Comparison of ENCODE assay signal across 11 mouse cellular contexts in the genomic region with DNA sequence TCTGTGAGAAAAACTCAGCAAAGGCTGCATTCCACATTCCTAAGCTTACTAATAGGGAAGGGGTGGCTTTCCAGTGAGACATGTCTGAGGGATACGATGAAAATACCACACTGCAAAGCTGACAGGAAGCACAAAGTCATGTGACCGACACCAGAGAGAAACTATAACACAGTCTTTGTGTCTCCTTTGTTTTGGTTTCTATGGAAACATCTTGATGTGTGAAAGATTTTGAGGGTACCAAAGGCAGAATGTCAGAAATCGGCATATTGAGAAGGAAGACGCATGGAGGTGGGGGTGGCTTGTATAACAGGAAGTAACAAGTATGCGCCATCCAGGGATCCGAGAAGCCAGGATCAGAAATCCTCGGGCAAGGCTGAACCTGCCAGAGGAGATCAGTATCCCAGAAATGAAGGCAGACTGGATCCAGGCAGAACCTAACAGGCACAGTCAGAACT. TPM values are rescaled to one million over a fixed set of nuclear protein-coding genes. Genes with fewer than 3 reads are reported as not detected.
A peak's percentile ranks its signal among the peaks of the same experiment; 100 is the strongest.
DNase-seq lines count a peak whose midpoint lies in the region; ATAC-seq and TF ChIP-seq lines count a peak whose summit lies in the region.
"Had no signal": no experiment of that assay in that cellular context is flagged by ENCODE, and none has a peak within 500 bp of the region (broad histone marks: within the 10 kb centered on the region; RNA-seq: fewer than 3 reads in every experiment).

No protein-coding gene starts in this region.

- WGBS in cerebellum, adult 2 months = 40% methylated on average over 7 of the region's 7 CpGs
- WGBS in spleen, adult 2 months = 57% methylated on average over 7 of the region's 7 CpGs
- 36% methylated on average over 7 of the region's 7 CpGs for WGBS in hindbrain, embryonic 14.5 days
- 84% methylated on average over 7 of the region's 7 CpGs for WGBS in kidney, embryonic 14.5 days
- 73% methylated on average over 7 of the region's 7 CpGs for WGBS in liver, embryonic 11.5 days

- TF ChIP-seq POLR2A in cerebellum, adult 2 months (IDR thresholded peaks at IDR 0.05; ENCODE audit: borderline replicate concordance, insufficient read depth, low read length) = no peak
- no peak for TF ChIP-seq POLR2A in spleen, adult 2 months (IDR thresholded peaks at IDR 0.05; ENCODE audit: low read depth, low read length)

- H3K27ac ChIP-seq in cerebellum, adult 2 months (ENCODE audit: insufficient read depth, low read length) = no peak overlapping the region
- peak overlapping the region; percentile 33; the same call in 1 of the 2 replicates for H3K27ac ChIP-seq in spleen, adult 2 months (ENCODE audit: insufficient read depth, low read length)
- peak overlapping the region; percentile 48; the same call in 1 of the 2 replicates for H3K27ac ChIP-seq in hindbrain, embryonic 14.5 days
- no peak overlapping the region for H3K27ac ChIP-seq in kidney, embryonic 14.5 days (ENCODE audit: low read depth, low read length)
- H3K27ac ChIP-seq in liver, embryonic 11.5 days (ENCODE audit: low read depth, low read length) = no peak overlapping the region
- H3K27ac ChIP-seq: lung, embryonic 15.5 days had no signal

- no peak for TF ChIP-seq CTCF in cerebellum, adult 2 months (IDR thresholded peaks at IDR 0.05; ENCODE audit: borderline replicate concordance, insufficient read depth, low read depth, low read length)
- TF ChIP-seq CTCF in spleen, adult 2 months (IDR thresholded peaks at IDR 0.05; ENCODE audit: extremely low read depth, insufficient read depth, insufficient read length, insufficient replicate concordance) = no peak

- ATAC-seq in cerebellum, adult (ENCODE audit: insufficient number of reproducible peaks, low FRiP score, low TSS enrichment) = peak; percentile 26; the same call in 1 of the 2 replicates
- peak; percentile 79 for ATAC-seq in hindbrain, embryonic 14.5 days (ENCODE audit: low FRiP score)
- peak; percentile 72 for ATAC-seq in neutrophil, adult 5-6 weeks (ENCODE audit: extremely low read depth, insufficient number of reproducible peaks, low FRiP score, poor library complexity, severe bottlenecking)
- no peak for ATAC-seq in kidney, embryonic 14.5 days (ENCODE audit: low FRiP score, low TSS enrichment)
- ATAC-seq in liver, embryonic 11.5 days (replicated peaks; ENCODE audit: low FRiP score) = no peak

- no peaks in the 10 kb centered on the region for H3K27me3 ChIP-seq in cerebellum, adult 2 months (ENCODE audit: control insufficient read depth, insufficient read depth, low read length)
- H3K27me3 ChIP-seq in spleen, adult 2 months (ENCODE audit: control insufficient read depth, insufficient read depth, low read length) = no peaks in the 10 kb centered on the region
- H3K27me3 ChIP-seq in hindbrain, embryonic 14.5 days (ENCODE audit: control insufficient read depth, insufficient read depth, low read length) = no peaks in the 10 kb centered on the region
- no peaks in the 10 kb centered on the region for H3K27me3 ChIP-seq in kidney, embryonic 14.5 days (ENCODE audit: control insufficient read depth, insufficient read depth, low read length)
- H3K27me3 ChIP-seq in liver, embryonic 11.5 days (replicated peaks; ENCODE audit: control insufficient read depth, insufficient read depth, low read length) = no peaks in the 10 kb centered on the region
- H3K27me3 ChIP-seq: lung, embryonic 15.5 days had no signal

- no peak overlapping the region for H3K4me3 ChIP-seq in cerebellum, adult 2 months (replicated peaks; ENCODE audit: insufficient read depth, low read depth, low read length)
- no peak overlapping the region for H3K4me3 ChIP-seq in spleen, adult 2 months (ENCODE audit: extremely low read depth, insufficient read depth, insufficient read length)
- no peak overlapping the region; the same call in 1 of the 2 replicates for H3K4me3 ChIP-seq in hindbrain, embryonic 14.5 days (replicated peaks; ENCODE audit: low read length)
- H3K4me3 ChIP-seq in kidney, embryonic 14.5 days (ENCODE audit: low read length) = no peak overlapping the region
- H3K4me3 ChIP-seq in liver, embryonic 11.5 days (ENCODE audit: low read depth, low read length) = no peak overlapping the region
- H3K4me3 ChIP-seq: lung, embryonic 15.5 days had no signal

- no peaks in the 10 kb centered on the region for H3K4me1 ChIP-seq in cerebellum, adult 2 months (ENCODE audit: control insufficient read depth, insufficient read depth, low read length)
- H3K4me1 ChIP-seq in spleen, adult 2 months (ENCODE audit: control insufficient read depth, insufficient read depth, insufficient read length) = peaks cover 25% of the 10 kb centered on the region
- H3K4me1 ChIP-seq in hindbrain, embryonic 14.5 days (replicated peaks; ENCODE audit: control insufficient read depth, insufficient read depth, low read length) = peaks cover 2% of the 10 kb centered on the region
- H3K4me1 ChIP-seq in kidney, embryonic 14.5 days (ENCODE audit: control insufficient read depth, insufficient read depth, low read length) = no peaks in the 10 kb centered on the region
- no peaks in the 10 kb centered on the region for H3K4me1 ChIP-seq in liver, embryonic 11.5 days (replicated peaks; ENCODE audit: control insufficient read depth, insufficient read depth, low read length)
- H3K4me1 ChIP-seq: lung, embryonic 15.5 days had no signal

- H3K36me3 ChIP-seq in spleen, adult 2 months (ENCODE audit: control insufficient read depth, insufficient read depth, low read length) = no peaks in the 10 kb centered on the region
- H3K36me3 ChIP-seq in hindbrain, embryonic 14.5 days (replicated peaks; ENCODE audit: control insufficient read depth, insufficient read depth) = no peaks in the 10 kb centered on the region
- H3K36me3 ChIP-seq in kidney, embryonic 14.5 days (ENCODE audit: control insufficient read depth, insufficient read depth, low read length) = no peaks in the 10 kb centered on the region
- no peaks in the 10 kb centered on the region for H3K36me3 ChIP-seq in liver, embryonic 11.5 days (ENCODE audit: control insufficient read depth, insufficient read depth, low read length)
- H3K36me3 ChIP-seq: lung, embryonic 15.5 days had no signal

- H3K9ac ChIP-seq in hindbrain, embryonic 14.5 days = peak overlapping the region; percentile 35; the same call in 1 of the 2 replicates
- no peak overlapping the region for H3K9ac ChIP-seq in kidney, embryonic 14.5 days (ENCODE audit: low read depth, low read length)
- H3K9ac ChIP-seq in liver, embryonic 11.5 days (ENCODE audit: low read depth, low read length) = no peak overlapping the region
- H3K9ac ChIP-seq: lung, embryonic 15.5 days had no signal

- peak overlapping the region; percentile 36 for H3K4me2 ChIP-seq in hindbrain, embryonic 14.5 days (replicated peaks)
- H3K4me2 ChIP-seq in kidney, embryonic 14.5 days (replicated peaks; ENCODE audit: low read depth, low read length) = no peak overlapping the region
- no peak overlapping the region for H3K4me2 ChIP-seq in liver, embryonic 11.5 days
- H3K4me2 ChIP-seq: lung, embryonic 15.5 days had no signal

- peaks cover 6% of the 10 kb centered on the region; the same call in 1 of the 2 replicates for H3K9me3 ChIP-seq in hindbrain, embryonic 14.5 days (ENCODE audit: control insufficient read depth, low read length)
- no peaks in the 10 kb centered on the region for H3K9me3 ChIP-seq in kidney, embryonic 14.5 days (ENCODE audit: control insufficient read depth, low read length)
- H3K9me3 ChIP-seq in liver, embryonic 11.5 days (ENCODE audit: control insufficient read depth, low read length) = no peaks in the 10 kb centered on the region
- H3K9me3 ChIP-seq: lung, embryonic 15.5 days had no signal

- DNase-seq in cerebellum, adult 2 months = no peak
- DNase-seq in spleen, adult 2 months (ENCODE audit: low read depth in 1 of 2, low spot score in 2 of 2) = peak in 1 of 2 experiments; percentile 65
- no peak for DNase-seq in spleen, postnatal 14 days (ENCODE audit: low spot score in 2 of 2)
- peak; percentile 35 for DNase-seq in hindbrain, embryonic 14.5 days (ENCODE audit: low spot score)
- DNase-seq in liver, embryonic 11.5 days (ENCODE audit: low spot score) = no peak
- DNase-seq: adrenal gland, postnatal 14 days; kidney, adult 8-10 months had no signal

RNA-seq across cellular contexts. Expression of a gene that starts 30.3 kb away (rescaled TPM):
- polyA plus RNA-seq in cerebellum, adult 2 months (2012; rRNA removed) = 19.1 and 21.1 TPM in 2 replicates
- 20.0 and 27.1 TPM in 2 replicates for polyA plus RNA-seq in spleen, adult 2 months (2012; rRNA removed)
- 2.3 and 2.6 TPM in 2 replicates for polyA plus RNA-seq in hindbrain, embryonic 14.5 days (2014; fragmentation: Nextera tagmentation; extraction: Ambion mirVana)
- 104 and 113 TPM in 2 replicates for total RNA-seq in neutrophil, adult 5-6 weeks (2017)
- polyA plus RNA-seq in kidney, embryonic 14.5 days (2014; fragmentation: Nextera tagmentation; extraction: Ambion mirVana) = 0.11 and 0.38 TPM in 2 replicates
- 0.26 and 0.62 TPM in 2 replicates for polyA plus RNA-seq in liver, embryonic 11.5 days (2014; fragmentation: Nextera tagmentation; extraction: Ambion mirVana)

Comparison
In these comparisons a context has a peak if more than half of its experiments do, and no peak if none do; other contexts are left out.
1. ATAC-seq: peak in cerebellum, adult (single experiment), hindbrain, embryonic 14.5 days (single experiment) and neutrophil, adult 5-6 weeks (single experiment); none in kidney, embryonic 14.5 days (single experiment) and liver, embryonic 11.5 days (single experiment).
2. H3K27ac ChIP-seq: peak in spleen, adult 2 months (single experiment) and hindbrain, embryonic 14.5 days (single experiment); none in cerebellum, adult 2 months (single experiment), kidney, embryonic 14.5 days (single experiment) and liver, embryonic 11.5 days (single experiment).